Mouse (Mus musculus): ENCODE data around the gene Acap1.
A peak's percentile ranks its signal among the peaks of the same experiment; 100 is the strongest.

Gene Acap1

GRCm38 (mm10) chr11:69902972-69903371 lies 7.6 kb upstream of the Acap1 start:
- no peak for DNase-seq (ENCODE audit: low spot score)

GRCm38 (mm10) chr11:69901993-69902392 lies 6.7 kb upstream of the Acap1 start:
- no peak for DNase-seq (ENCODE audit: low spot score)

- peak; percentile 93 for DNase-seq (ENCODE audit: low spot score)
Measured at GRCm38 (mm10) chr11:69901406-69901846, 6.1 kb upstream of the Acap1 start.

GRCm38 (mm10) chr11:69900471-69901405 lies 5.4 kb upstream of the Acap1 start, which contains the start of the genes 2810408A11Rik and Neurl4:
Gene 2810408A11Rik (minus strand): TSS chr11:69900987.
Gene Neurl4 (plus strand): TSS chr11:69901072.
- DNase-seq (ENCODE audit: low spot score) = peak; percentile 85

- no peak for DNase-seq (ENCODE audit: low spot score)
Measured at GRCm38 (mm10) chr11:69899870-69900269, 4.5 kb upstream of the Acap1 start.

GRCm38 (mm10) chr11:69894671-69895070 lies 668 bp downstream of the Acap1 start:
- no peak for DNase-seq (ENCODE audit: low spot score)

GRCm38 (mm10) chr11:69891482-69891881 lies 3.9 kb downstream of the Acap1 start:
- DNase-seq (ENCODE audit: low spot score) = no peak

- no peak for DNase-seq (ENCODE audit: low spot score)
Measured at GRCm38 (mm10) chr11:69886907-69887635, 8.3 kb downstream of the Acap1 start.

- DNase-seq (ENCODE audit: low spot score) = no peak
Measured at GRCm38 (mm10) chr11:69884663-69885062, 10.7 kb downstream of the Acap1 start.

GRCm38 (mm10) chr11:69884240-69884639 lies 11.1 kb downstream of the Acap1 start:
- no peak for DNase-seq (ENCODE audit: low spot score)

- no peak for DNase-seq (ENCODE audit: low spot score)
Measured at GRCm38 (mm10) chr11:69883527-69884151, 11.7 kb downstream of the Acap1 start.

- no peak for DNase-seq (ENCODE audit: low spot score)
Measured at GRCm38 (mm10) chr11:69883066-69883465, 12.3 kb downstream of the Acap1 start.

GRCm38 (mm10) chr11:69881787-69882670 lies 13.3 kb downstream of the Acap1 start:
- no peak for DNase-seq (ENCODE audit: low spot score)

- DNase-seq (ENCODE audit: low spot score) = peak; percentile 90
Measured at GRCm38 (mm10) chr11:69880853-69881603, 14.3 kb downstream of the Acap1 start, which contains the start of gene Kctd11. Gene Kctd11 (minus strand): TSS chr11:69881406.

- peak; percentile 67 for DNase-seq (ENCODE audit: low spot score)
Measured at GRCm38 (mm10) chr11:69880506-69880852, 14.9 kb downstream of the Acap1 start.

- no peak for DNase-seq (ENCODE audit: low spot score)
Measured at GRCm38 (mm10) chr11:69879711-69880110, 15.6 kb downstream of the Acap1 start.

GRCm38 (mm10) chr11:69878952-69879351 lies 16.4 kb downstream of the Acap1 start:
- DNase-seq (ENCODE audit: low spot score) = no peak

- no peak for DNase-seq (ENCODE audit: low spot score)
Measured at GRCm38 (mm10) chr11:69878399-69878798, 16.9 kb downstream of the Acap1 start.

- no peak for DNase-seq (ENCODE audit: low spot score)
Measured at GRCm38 (mm10) chr11:69877878-69878277, 17.5 kb downstream of the Acap1 start, which contains the start of gene Tmem95. Gene Tmem95 (minus strand): TSS chr11:69878018.

GRCm38 (mm10) chr11:69876867-69877266 lies 18.5 kb downstream of the Acap1 start:
- peak; percentile 81 for DNase-seq (ENCODE audit: low spot score)
